Mouse (Mus musculus) hindbrain, postnatal 0 days (tissue): ENCODE results near the gene Micu1. TPM values are rescaled to one million over a fixed set of nuclear protein-coding genes. Genes with fewer than 3 reads are reported as not detected.

Experiments used
- ATAC-seq: fragments of 200-750 bp; cut with Nextera tagmentation; 2 replicates; pipeline ENCODE4 v1.8.0; 2017; ENCODE audit warnings: mild to moderate bottlenecking, moderate TSS enrichment, moderate library complexity
- DNase-seq: peaks from one replicate; pipeline ENCODE4 v3.0.0-alpha.2; 2015; ENCODE audit warnings: low spot score
- H3K27ac ChIP-seq: fragments of 300-500 bp; sonication (generic); 2 replicates; pipeline ENCODE4 v1.5.1; 2014; ENCODE audit warnings: mild to moderate bottlenecking
- H3K27me3 ChIP-seq: fragments of 300-500 bp; sonication (generic); 2 replicates; pipeline ENCODE4 v1.6.1; 2014; ENCODE audit warnings: low read length, mixed read lengths; ENCODE audit not compliant: insufficient read depth
- H3K36me3 ChIP-seq: fragments of 300-500 bp; sonication (generic); 2 replicates; pipeline ENCODE4 v1.6.1; 2014; ENCODE audit warnings: low read length, mixed read lengths; ENCODE audit not compliant: insufficient read depth
- H3K4me1 ChIP-seq: fragments of 300-500 bp; sonication (generic); 2 replicates; pipeline ENCODE4 v1.6.1; 2014; ENCODE audit warnings: antibody characterized with exemption, low read length, mixed read lengths; ENCODE audit not compliant: insufficient read depth
- H3K4me2 ChIP-seq: fragments of 300-500 bp; sonication (generic); 2 replicates; pipeline ENCODE4 v1.6.1; 2014; ENCODE audit warnings: low read depth, mild to moderate bottlenecking, low read length, moderate library complexity, mixed read lengths
- H3K4me3 ChIP-seq: fragments of 300-500 bp; sonication (generic); 2 replicates; pipeline ENCODE4 v1.5.1; 2014; ENCODE audit warnings: low read length
- H3K9ac ChIP-seq: fragments of 300-500 bp; sonication (generic); replicated peaks from 2 replicates; pipeline ENCODE4 v1.6.1; 2014; ENCODE audit warnings: mild to moderate bottlenecking, low read length, moderate library complexity, mixed read lengths
- H3K9me3 ChIP-seq: fragments of 300-500 bp; sonication (generic); 2 replicates; pipeline ENCODE4 v1.6.1; 2016; ENCODE audit warnings: low read length, mixed read lengths
- CTCF ChIP-seq: IDR thresholded peaks from 2 replicates; pipeline ENCODE4 v1.5.1; 2016; ENCODE audit warnings: antibody characterized with exemption, control low read depth, low read depth
- WGBS: fragments of 180-500 bp; shearing (Covaris S2); extraction: QIAGEN DNeasy Blood & Tissue Kit; methylation state at CpG from one replicate; pipeline ENCODE4 v1.1.7; 2014; 5-methylcytosine and 5-hydroxymethylcytosine counted together
- polyA plus RNA-seq: library from polyadenylated mRNA; unstranded; fragments of >200 nt; fragmentation: Nextera tagmentation; extraction: Ambion mirVana; gene quantifications from 2 replicates; pipeline ENCODE4 v1.2.1, GENCODE M21; 2015
- total RNA-seq: library from RNA; depleted of rRNA; stranded (reverse); fragments of >200 nt; gene quantifications from 2 replicates; pipeline ENCODE4 v1.2.3, GENCODE M21; 2014

Micu1 gene
- total and polyA plus RNA-seq, 2 experiments from 2014 or later, result 73.4 to 74.9 TPM

- Histone ChIP-seq H3K4me2 (no peak overlapping the region), H3K36me3 (no peaks in the 10 kb centered on the region; the same call in 1 of the 2 replicates), H3K9ac (no peak overlapping the region), H3K27me3 (no peaks in the 10 kb centered on the region), H3K4me3 (no peak overlapping the region), H3K4me1 (no peaks in the 10 kb centered on the region), H3K9me3 (no peaks in the 10 kb centered on the region), H3K27ac (no peak overlapping the region)
- ATAC-seq (peak; percentile 69; the same call in 1 of the 2 replicates), DNase-seq (peak; percentile 58)
- WGBS, result 65% methylated on average over 11 of the region's 11 CpGs
- no peak for TF ChIP-seq CTCF
These were observed 33.8 kb downstream of the Micu1 start for GRCm38 (mm10) chr10:59736027-59736598.

- no peak overlapping the region for H3K4me3 ChIP-seq
- WGBS, result 37% methylated on average over 4 of the region's 4 CpGs
- no peak for ATAC-seq
These were observed 39.2 kb downstream of the Micu1 start for GRCm38 (mm10) chr10:59741448-59741847.

GRCm38 (mm10) chr10:59743397-59743796 lies 41.1 kb downstream of the Micu1 start:
- Histone ChIP-seq H3K9me3 (no peaks in the 10 kb centered on the region), H3K4me3 (no peak overlapping the region), H3K36me3 (no peaks in the 10 kb centered on the region; the same call in 1 of the 2 replicates), H3K27ac (no peak overlapping the region), H3K4me1 (no peaks in the 10 kb centered on the region), H3K9ac (no peak overlapping the region), H3K27me3 (no peaks in the 10 kb centered on the region), H3K4me2 (no peak overlapping the region)
- DNase-seq, result no peak
- ATAC-seq, result no peak
- WGBS, result 81% methylated on average over 12 of the region's 12 CpGs
- no peak for TF ChIP-seq CTCF

More at GRCm38 (mm10) chr10:59741448-59741847, 39.2 kb downstream of the Micu1 start:
- Histone ChIP-seq H3K9ac (no peak overlapping the region), H3K9me3 (no peaks in the 10 kb centered on the region), H3K4me1 (no peaks in the 10 kb centered on the region), H3K36me3 (no peaks in the 10 kb centered on the region; the same call in 1 of the 2 replicates), H3K27me3 (no peaks in the 10 kb centered on the region), H3K4me2 (no peak overlapping the region), H3K27ac (no peak overlapping the region)
- TF ChIP-seq CTCF, result no peak
- no peak for DNase-seq

GRCm38 (mm10) chr10:59743969-59744368 lies 41.7 kb downstream of the Micu1 start:
- H3K4me3 ChIP-seq, result no peak overlapping the region
- no peak overlapping the region for H3K27ac ChIP-seq
- no peak for ATAC-seq

GRCm38 (mm10) chr10:59747334-59747733 lies 45.1 kb downstream of the Micu1 start:
- DNase-seq (no peak), ATAC-seq (no peak)
- Histone ChIP-seq H3K9ac (no peak overlapping the region), H3K36me3 (no peaks in the 10 kb centered on the region), H3K27me3 (no peaks in the 10 kb centered on the region), H3K9me3 (no peaks in the 10 kb centered on the region), H3K4me1 (no peaks in the 10 kb centered on the region), H3K4me3 (no peak overlapping the region), H3K27ac (no peak overlapping the region), H3K4me2 (no peak overlapping the region)
- no peak for TF ChIP-seq CTCF
- 85% methylated on average over 7 of the region's 7 CpGs for WGBS

More at GRCm38 (mm10) chr10:59743969-59744368, 41.7 kb downstream of the Micu1 start:
- Histone ChIP-seq H3K9ac (no peak overlapping the region), H3K9me3 (no peaks in the 10 kb centered on the region), H3K27me3 (no peaks in the 10 kb centered on the region), H3K4me1 (no peaks in the 10 kb centered on the region), H3K4me2 (no peak overlapping the region), H3K36me3 (no peaks in the 10 kb centered on the region; the same call in 1 of the 2 replicates)
- WGBS, result 90% methylated on average over 5 of the region's 5 CpGs
- DNase-seq, result no peak
- no peak for TF ChIP-seq CTCF

GRCm38 (mm10) chr10:59748699-59749200 lies 46.5 kb downstream of the Micu1 start:
- H3K4me2 ChIP-seq, result no peak overlapping the region
- no peaks in the 10 kb centered on the region for H3K9me3 ChIP-seq
- H3K4me3 ChIP-seq, result no peak overlapping the region
- no peak for DNase-seq
- no peaks in the 10 kb centered on the region for H3K27me3 ChIP-seq
- no peak overlapping the region for H3K9ac ChIP-seq
- ATAC-seq, result no peak
- H3K36me3 ChIP-seq, result no peaks in the 10 kb centered on the region
- no peaks in the 10 kb centered on the region for H3K4me1 ChIP-seq
- no peak overlapping the region for H3K27ac ChIP-seq
- 77% methylated on average over 2 of the region's 2 CpGs for WGBS
- TF ChIP-seq CTCF, result no peak

- Histone ChIP-seq H3K9me3 (no peaks in the 10 kb centered on the region), H3K9ac (no peak overlapping the region), H3K4me3 (no peak overlapping the region), H3K4me1 (no peaks in the 10 kb centered on the region; the same call in 1 of the 2 replicates), H3K36me3 (no peaks in the 10 kb centered on the region), H3K27ac (no peak overlapping the region), H3K4me2 (no peak overlapping the region), H3K27me3 (no peaks in the 10 kb centered on the region)
- WGBS, result 64% methylated on average over 9 of the region's 9 CpGs
- no peak for TF ChIP-seq CTCF
- DNase-seq (no peak), ATAC-seq (no peak)
These were observed 51.3 kb downstream of the Micu1 start for GRCm38 (mm10) chr10:59753538-59754069.
